Mouse (Mus musculus) limb, embryonic 13.5 days (tissue): ENCODE data around the gene Tenm3. TPM values are rescaled to one million over a fixed set of nuclear protein-coding genes. Genes with fewer than 3 reads are reported as not detected.

ENCODE experiments used
- ATAC-seq: fragments of 200-750 bp; cut with Nextera tagmentation; 2 replicates; pipeline ENCODE4 v1.8.0; 2017; ENCODE audit warnings: low read depth, moderate number of reproducible peaks, moderate TSS enrichment; ENCODE audit not compliant: low FRiP score
- H3K27ac ChIP-seq: fragments of 300-500 bp; sonication (generic); 2 replicates; pipeline ENCODE4 v1.5.1; 2015; ENCODE audit warnings: inconsistent platforms, mild to moderate bottlenecking, moderate library complexity
- H3K27me3 ChIP-seq: fragments of 300-500 bp; sonication (generic); 2 replicates; pipeline ENCODE4 v1.6.1; 2015; ENCODE audit warnings: mild to moderate bottlenecking, inconsistent platforms
- H3K36me3 ChIP-seq: fragments of 300-500 bp; sonication (generic); 2 replicates; pipeline ENCODE4 v1.6.1; 2015; ENCODE audit warnings: inconsistent platforms, mild to moderate bottlenecking, moderate library complexity
- H3K4me1 ChIP-seq: fragments of 300-500 bp; sonication (generic); 2 replicates; pipeline ENCODE4 v1.6.1; 2015; ENCODE audit warnings: inconsistent platforms
- H3K4me2 ChIP-seq: fragments of 300-500 bp; sonication (generic); replicated peaks from 2 replicates; pipeline ENCODE4 v1.6.1; 2015; ENCODE audit warnings: inconsistent platforms, mild to moderate bottlenecking, moderate library complexity
- H3K4me3 ChIP-seq: fragments of 300-500 bp; sonication (generic); 2 replicates; pipeline ENCODE4 v1.5.1; 2015; ENCODE audit warnings: moderate library complexity, mild to moderate bottlenecking, inconsistent platforms
- H3K9ac ChIP-seq: fragments of 300-500 bp; sonication (generic); 2 replicates; pipeline ENCODE4 v1.6.1; 2015; ENCODE audit warnings: mild to moderate bottlenecking, inconsistent platforms
- H3K9me3 ChIP-seq: fragments of 300-500 bp; sonication (generic); 2 replicates; pipeline ENCODE4 v1.6.1; 2016; ENCODE audit warnings: inconsistent platforms
- WGBS: fragments of 180-500 bp; shearing (Covaris S2); methylation state at CpG from one replicate; pipeline ENCODE4 v1.1.7; 2015; 5-methylcytosine and 5-hydroxymethylcytosine counted together
- polyA plus RNA-seq: library from polyadenylated mRNA; unstranded; fragments of >200 nt; fragmentation: Nextera tagmentation; extraction: Ambion mirVana; gene quantifications from 2 replicates; pipeline ENCODE4 v1.2.1, GENCODE M21; 2015

Gene Tenm3
- polyA plus RNA-seq, 1 experiment from 2014 or later: 41.0 TPM

DNA sequence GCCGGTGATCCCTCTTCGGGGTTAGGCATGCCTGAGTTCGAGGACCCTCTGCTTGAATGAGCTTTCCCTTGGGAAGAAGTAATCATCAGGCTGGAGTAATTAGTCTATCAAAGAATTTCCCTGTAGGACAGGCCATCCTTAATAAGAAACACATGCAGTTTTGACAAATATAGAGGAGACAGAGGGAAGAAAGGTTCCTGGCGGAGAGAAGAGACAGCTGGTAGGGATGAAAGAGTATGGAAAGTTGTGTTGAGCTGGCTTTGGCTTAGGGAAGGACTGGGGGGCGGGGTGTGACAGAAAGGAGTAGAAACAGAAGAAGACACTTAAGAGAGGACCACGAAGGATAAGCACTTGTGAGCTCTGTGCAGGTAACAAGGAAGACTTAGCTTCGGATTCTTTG lies 194.3 kb downstream of the Tenm3 start:
- Histone ChIP-seq H3K4me2 (no peak overlapping the region), H3K36me3 (no peaks in the 10 kb centered on the region), H3K9me3 (no peaks in the 10 kb centered on the region), H3K27ac (no peak overlapping the region), H3K4me1 (peaks cover 7% of the 10 kb centered on the region), H3K4me3 (no peak overlapping the region), H3K9ac (no peak overlapping the region), H3K27me3 (no peaks in the 10 kb centered on the region)
- no peak for ATAC-seq
- WGBS: 55% methylated on average over 7 of the region's 7 CpGs

DNA sequence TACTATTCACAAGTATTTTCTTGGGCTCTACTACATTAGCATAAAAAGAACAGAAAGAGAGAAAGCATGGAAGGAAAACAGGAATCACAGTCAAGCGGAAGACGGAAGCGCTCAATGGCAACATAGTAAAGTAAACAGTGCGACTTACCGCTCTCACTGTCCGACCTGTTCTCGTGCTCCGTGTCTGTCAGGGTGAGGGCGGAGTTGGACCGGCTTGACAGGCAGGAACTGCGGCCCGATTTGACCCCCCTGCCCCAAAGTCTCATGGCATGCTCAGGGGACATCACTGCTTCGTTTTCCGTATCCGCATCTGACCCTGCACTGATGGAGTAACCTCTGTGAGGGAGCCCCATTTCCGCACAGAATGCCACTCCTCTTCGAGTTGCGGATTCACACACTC lies 197.6 kb downstream of the Tenm3 start:
- no peak for ATAC-seq
- H3K9ac ChIP-seq: no peak overlapping the region
- no peaks in the 10 kb centered on the region for H3K27me3 ChIP-seq
- peak overlapping the region; percentile 38 for H3K4me2 ChIP-seq
- H3K9me3 ChIP-seq: no peaks in the 10 kb centered on the region
- H3K27ac ChIP-seq: no peak overlapping the region
- no peaks in the 10 kb centered on the region for H3K36me3 ChIP-seq
- H3K4me3 ChIP-seq: no peak overlapping the region; the same call in 1 of the 2 replicates
- WGBS: 69% methylated on average over 18 of the region's 18 CpGs
- peaks cover 7% of the 10 kb centered on the region for H3K4me1 ChIP-seq

GRCm38 (mm10) chr8:48638129-48638528 lies 205.6 kb downstream of the Tenm3 start:
- H3K27me3 ChIP-seq: no peaks in the 10 kb centered on the region
- WGBS: 78% methylated on average over 4 of the region's 4 CpGs
- no peak for ATAC-seq

DNA sequence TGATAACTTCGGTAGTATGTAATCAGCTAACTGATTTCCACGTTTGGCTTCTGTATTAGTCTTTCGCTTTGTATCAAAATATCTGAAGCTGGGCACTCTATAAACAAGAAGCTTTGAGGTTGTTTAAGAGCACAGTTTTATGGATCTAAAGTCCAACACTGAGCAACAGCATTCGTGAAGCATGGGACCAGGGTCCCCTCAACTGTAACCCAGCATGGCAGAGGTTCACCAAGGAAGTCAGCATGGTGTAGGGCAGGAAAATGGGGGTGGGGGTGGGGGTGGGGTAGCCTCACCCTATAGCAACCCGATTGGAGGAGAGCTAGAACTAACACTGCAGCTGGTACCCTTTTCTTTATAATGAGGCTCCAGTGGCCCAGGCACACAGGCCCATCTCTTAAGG lies 206.8 kb downstream of the Tenm3 start:
- H3K27ac ChIP-seq: no peak overlapping the region
- H3K27me3 ChIP-seq: no peaks in the 10 kb centered on the region
- 0 out of 2 replicates have a peak, but pooled peaks cover 4% of the 10 kb centered on the region for H3K4me1 ChIP-seq
- no peak overlapping the region for H3K4me3 ChIP-seq
- no peak overlapping the region for H3K9ac ChIP-seq
- no peaks in the 10 kb centered on the region for H3K9me3 ChIP-seq
- ATAC-seq: no peak
- WGBS: 81% methylated on average over 5 of the region's 5 CpGs
- H3K4me2 ChIP-seq: no peak overlapping the region
- no peaks in the 10 kb centered on the region for H3K36me3 ChIP-seq

More at GRCm38 (mm10) chr8:48638129-48638528, 205.6 kb downstream of the Tenm3 start:
- Histone ChIP-seq H3K4me3 (no peak overlapping the region), H3K9me3 (no peaks in the 10 kb centered on the region), H3K9ac (no peak overlapping the region), H3K27ac (no peak overlapping the region), H3K36me3 (no peaks in the 10 kb centered on the region), H3K4me2 (no peak overlapping the region), H3K4me1 (0 out of 2 replicates have a peak, but pooled peaks cover 4% of the 10 kb centered on the region)

GRCm38 (mm10) chr8:48635815-48636214 lies 207.9 kb downstream of the Tenm3 start:
- Histone ChIP-seq H3K36me3 (no peaks in the 10 kb centered on the region), H3K4me1 (0 out of 2 replicates have a peak, but pooled peaks cover 4% of the 10 kb centered on the region), H3K4me3 (no peak overlapping the region), H3K4me2 (no peak overlapping the region), H3K9me3 (no peaks in the 10 kb centered on the region), H3K27me3 (no peaks in the 10 kb centered on the region), H3K9ac (no peak overlapping the region), H3K27ac (no peak overlapping the region)
- 57% methylated on average over 4 of the region's 4 CpGs for WGBS
- no peak for ATAC-seq

- ATAC-seq: no peak
- H3K9me3 ChIP-seq: no peaks in the 10 kb centered on the region
- H3K27me3 ChIP-seq: no peaks in the 10 kb centered on the region
- no peaks in the 10 kb centered on the region for H3K36me3 ChIP-seq
- no peak overlapping the region for H3K4me2 ChIP-seq
- 34% methylated on average over 8 of the region's 8 CpGs for WGBS
- no peak overlapping the region for H3K9ac ChIP-seq
- no peak overlapping the region for H3K4me3 ChIP-seq
- H3K4me1 ChIP-seq: 0 out of 2 replicates have a peak, but pooled peaks cover 4% of the 10 kb centered on the region
- H3K27ac ChIP-seq: no peak overlapping the region
These were observed 210.3 kb downstream of the Tenm3 start for GRCm38 (mm10) chr8:48633426-48633825.

GRCm38 (mm10) chr8:48622517-48623153 lies 221.1 kb downstream of the Tenm3 start:
- Histone ChIP-seq H3K4me2 (no peak overlapping the region), H3K9ac (no peak overlapping the region), H3K4me3 (no peak overlapping the region), H3K36me3 (no peaks in the 10 kb centered on the region), H3K27ac (no peak overlapping the region), H3K4me1 (no peaks in the 10 kb centered on the region), H3K27me3 (no peaks in the 10 kb centered on the region), H3K9me3 (no peaks in the 10 kb centered on the region)
- ATAC-seq: no peak
- WGBS: 63% methylated on average over 11 of the region's 11 CpGs

GRCm38 (mm10) chr8:48615088-48615487 lies 228.7 kb downstream of the Tenm3 start:
- no peak overlapping the region for H3K9ac ChIP-seq
- peaks cover 44% of the 10 kb centered on the region for H3K4me1 ChIP-seq
- peak overlapping the region; percentile 28 for H3K4me2 ChIP-seq
- no peaks in the 10 kb centered on the region for H3K9me3 ChIP-seq
- H3K36me3 ChIP-seq: no peaks in the 10 kb centered on the region
- ATAC-seq: no peak
- 20% methylated on average over 8 of the region's 8 CpGs for WGBS
- peak overlapping the region; percentile 15; the same call in 1 of the 2 replicates for H3K27ac ChIP-seq
- no peaks in the 10 kb centered on the region for H3K27me3 ChIP-seq
- no peak overlapping the region for H3K4me3 ChIP-seq

GRCm38 (mm10) chr8:48611934-48612512 lies 231.7 kb downstream of the Tenm3 start:
- Histone ChIP-seq H3K4me2 (no peak overlapping the region), H3K36me3 (no peaks in the 10 kb centered on the region), H3K4me3 (no peak overlapping the region), H3K4me1 (peaks cover 44% of the 10 kb centered on the region), H3K27me3 (no peaks in the 10 kb centered on the region), H3K27ac (no peak overlapping the region), H3K9me3 (no peaks in the 10 kb centered on the region), H3K9ac (no peak overlapping the region)
- 69% methylated on average over 10 of the region's 10 CpGs for WGBS
- no peak for ATAC-seq

GRCm38 (mm10) chr8:48611126-48611525 lies 232.6 kb downstream of the Tenm3 start:
- WGBS: 31% methylated on average over 12 of the region's 12 CpGs
- ATAC-seq: no peak
- Histone ChIP-seq H3K9me3 (no peaks in the 10 kb centered on the region), H3K27me3 (no peaks in the 10 kb centered on the region), H3K36me3 (no peaks in the 10 kb centered on the region), H3K4me2 (0 out of 2 replicates have a peak overlapping the region, but pooled peaks have one; percentile 9), H3K4me1 (peaks cover 44% of the 10 kb centered on the region), H3K27ac (no peak overlapping the region), H3K4me3 (no peak overlapping the region), H3K9ac (no peak overlapping the region)

DNA sequence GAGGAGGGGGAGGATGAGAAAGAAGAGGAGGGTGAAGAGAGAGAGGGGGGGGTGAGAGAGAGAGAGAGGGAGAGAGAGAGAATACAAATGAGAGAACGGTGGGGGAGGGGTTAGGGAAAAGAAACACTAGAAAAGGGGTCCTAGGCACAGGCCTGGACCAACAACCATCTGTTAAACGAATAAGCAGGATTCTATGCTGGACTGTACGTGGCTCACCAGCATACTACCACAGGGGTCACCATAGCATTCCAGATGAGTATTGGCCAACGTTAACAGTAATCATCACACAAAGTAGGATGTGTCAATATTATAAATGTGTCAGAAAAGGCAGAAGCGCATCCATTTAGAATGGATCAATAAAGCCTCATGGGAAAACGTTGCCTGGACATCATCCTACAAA lies 233.4 kb downstream of the Tenm3 start:
- Histone ChIP-seq H3K9me3 (no peaks in the 10 kb centered on the region), H3K36me3 (no peaks in the 10 kb centered on the region), H3K4me3 (no peak overlapping the region), H3K27me3 (no peaks in the 10 kb centered on the region), H3K4me1 (peaks cover 39% of the 10 kb centered on the region), H3K9ac (no peak overlapping the region), H3K27ac (no peak overlapping the region), H3K4me2 (no peak overlapping the region)
- ATAC-seq: no peak
- WGBS: 68% methylated on average over 6 of the region's 6 CpGs

DNA sequence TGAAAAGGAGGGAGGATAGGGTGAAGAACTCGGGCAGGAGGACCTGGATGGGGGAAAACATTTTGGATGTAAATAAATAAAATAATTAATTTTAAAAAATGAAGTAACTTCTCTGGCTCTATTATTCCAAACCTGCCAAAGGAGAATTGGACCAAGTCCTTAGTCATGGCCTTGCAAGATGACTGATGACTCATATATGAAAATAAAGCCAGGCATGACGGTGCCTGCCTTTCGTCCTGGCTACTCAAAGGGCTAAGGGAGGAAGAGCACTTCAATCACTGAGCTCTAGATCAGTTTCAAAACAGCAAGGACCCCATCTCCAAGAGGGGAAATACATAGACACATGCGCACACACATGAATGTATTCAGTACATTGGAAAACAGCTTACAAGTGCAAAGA lies 234.1 kb downstream of the Tenm3 start:
- Histone ChIP-seq H3K9me3 (no peaks in the 10 kb centered on the region), H3K27ac (no peak overlapping the region), H3K4me2 (no peak overlapping the region), H3K27me3 (no peaks in the 10 kb centered on the region), H3K36me3 (no peaks in the 10 kb centered on the region), H3K4me1 (peaks cover 33% of the 10 kb centered on the region), H3K9ac (no peak overlapping the region), H3K4me3 (no peak overlapping the region)
- ATAC-seq: no peak
- 88% methylated on average over 4 of the region's 4 CpGs for WGBS
